In genomic region chr7:107687412-107687811, GRCm38 (mm10) we compare ENCODE assay signal across 27 mouse cellular contexts.
A peak's percentile ranks its signal among the peaks of the same experiment; 100 is the strongest.
DNase-seq lines count a peak whose midpoint lies in the region; ATAC-seq and TF ChIP-seq lines count a peak whose summit lies in the region.
"Had no signal": no experiment of that assay in that cellular context is flagged by ENCODE, and none has a peak within 500 bp of the region (broad histone marks: within the 10 kb centered on the region; RNA-seq: fewer than 3 reads in every experiment).

No protein-coding gene starts in this region.

- 0 out of 2 replicates have a peak overlapping the region, but pooled peaks have one; percentile 9 for H3K27ac ChIP-seq in left cerebral cortex, adult 2 months
- no peak overlapping the region for H3K27ac ChIP-seq in heart, embryonic 11.5 days (ENCODE audit: low read depth, low read length)
- H3K27ac ChIP-seq: gastrocnemius, adult 2 months; hindbrain, embryonic 15.5 days; limb, embryonic 13.5 days; liver, embryonic 15.5 days; midbrain, embryonic 13.5 days; neural tube, embryonic 13.5 days had no signal

- peak; percentile 61 for ATAC-seq in activated CD4-positive, CD25-positive, alpha-beta regulatory T cell, adult 4 months
- no peak for ATAC-seq in heart, embryonic 11.5 days (replicated peaks; ENCODE audit: insufficient number of reproducible peaks, low FRiP score, low TSS enrichment)
- ATAC-seq: forebrain, postnatal 0 days; lung, postnatal 0 days; midbrain, embryonic 13.5 days had no signal

- TF ChIP-seq CTCF in left cerebral cortex, adult 2 months (IDR thresholded peaks at IDR 0.05), result no peak

- intact Hi-C loops in left cerebral cortex, adult 2 months (cut with DNase I), result no loop called here
- intact Hi-C loops in left cerebral cortex, postnatal 10 days (cut with DNase I), result no loop called here
- intact Hi-C loops in gastrocnemius, postnatal 14 days (cut with DNase I; ENCODE audit: low total_unique reads), result no loop called here

- no peaks in the 10 kb centered on the region for H3K36me3 ChIP-seq in heart, embryonic 11.5 days (ENCODE audit: control insufficient read depth, insufficient read depth, low read length)
- H3K36me3 ChIP-seq: hindbrain, embryonic 15.5 days; liver, embryonic 15.5 days; midbrain, embryonic 13.5 days; neural tube, embryonic 13.5 days had no signal

- H3K27me3 ChIP-seq in heart, embryonic 11.5 days (ENCODE audit: control insufficient read depth, insufficient read depth, low read length), result no peaks in the 10 kb centered on the region
- H3K27me3 ChIP-seq: embryonic facial prominence, embryonic 15.5 days; limb, embryonic 13.5 days; liver, embryonic 15.5 days had no signal

- H3K9ac ChIP-seq in heart, embryonic 11.5 days (ENCODE audit: low read depth, low read length), result no peak overlapping the region
- H3K9ac ChIP-seq: embryonic facial prominence, embryonic 15.5 days; forebrain, postnatal 0 days; hindbrain, embryonic 15.5 days; limb, embryonic 13.5 days; liver, embryonic 15.5 days; midbrain, embryonic 13.5 days; neural tube, embryonic 13.5 days had no signal

- 20% methylated on average over 3 of the region's 3 CpGs for WGBS in heart, embryonic 11.5 days (ENCODE audit: insufficient replicate concordance)

- H3K4me3 ChIP-seq in left cerebral cortex, adult 2 months, result no peak overlapping the region
- H3K4me3 ChIP-seq in heart, embryonic 11.5 days (ENCODE audit: low read depth, low read length), result no peak overlapping the region
- H3K4me3 ChIP-seq: embryonic facial prominence, embryonic 15.5 days; gastrocnemius, adult 2 months; hindbrain, embryonic 15.5 days; limb, embryonic 13.5 days; liver, embryonic 15.5 days; midbrain, embryonic 13.5 days; neural tube, embryonic 13.5 days had no signal

- no peak overlapping the region for H3K4me2 ChIP-seq in heart, embryonic 11.5 days
- H3K4me2 ChIP-seq: embryonic facial prominence, embryonic 15.5 days; hindbrain, embryonic 15.5 days; limb, embryonic 13.5 days; liver, embryonic 15.5 days; midbrain, embryonic 13.5 days; neural tube, embryonic 13.5 days had no signal

- no peak for DNase-seq in left cerebral cortex, adult 2 months (ENCODE audit: extremely low spot score in 1 of 2, low spot score in 2 of 2)
- no peak for DNase-seq in left cerebral cortex, postnatal 10 days (ENCODE audit: extremely low spot score in 1 of 2, low spot score in 2 of 2)
- DNase-seq in CD4-positive, CD25-positive, alpha-beta regulatory T cell, adult 2 months (ENCODE audit: low read depth, low spot score), result peak; percentile 24
- DNase-seq in naive thymus-derived CD4-positive, alpha-beta T cell, adult 2 months (ENCODE audit: low read depth), result peak; percentile 30
- DNase-seq in gastrocnemius, postnatal 14 days, result no peak
- no peak for DNase-seq in retina, embryonic 14.5 days (ENCODE audit: low spot score)
- DNase-seq: adrenal gland, postnatal 25 days; cerebellum, adult 11 months; cerebellum, postnatal 14 days; embryo, embryonic 11 days; forebrain, postnatal 0 days; gastrocnemius, adult 2 months; heart, adult 18-20 months; heart, postnatal 4 days; kidney, adult 18-20 months; kidney, postnatal 36 days; retina, postnatal 1 day; right cerebral cortex, postnatal 4 days had no signal

- H3K9me3 ChIP-seq in heart, embryonic 11.5 days (replicated peaks; ENCODE audit: control insufficient read depth, low read length), result no peaks in the 10 kb centered on the region
- H3K9me3 ChIP-seq: embryonic facial prominence, embryonic 15.5 days; hindbrain, embryonic 15.5 days; limb, embryonic 13.5 days; liver, embryonic 15.5 days; midbrain, embryonic 13.5 days; neural tube, embryonic 13.5 days had no signal

- peaks cover 21% of the 10 kb centered on the region for H3K4me1 ChIP-seq in heart, embryonic 11.5 days (ENCODE audit: control insufficient read depth, insufficient read depth, low read length)
- H3K4me1 ChIP-seq: liver, embryonic 15.5 days; midbrain, embryonic 13.5 days had no signal

Comparison
In these comparisons a context has a peak if more than half of its experiments do, and no peak if none do; other contexts are left out.
1. DNase-seq: peak in CD4-positive, CD25-positive, alpha-beta regulatory T cell, adult 2 months (single experiment) and naive thymus-derived CD4-positive, alpha-beta T cell, adult 2 months (single experiment); none in left cerebral cortex, adult 2 months (0 of 2), left cerebral cortex, postnatal 10 days (0 of 2), gastrocnemius, postnatal 14 days (single experiment) and retina, embryonic 14.5 days (single experiment).